Mouse (Mus musculus): ENCODE data around the gene Dpy19l3. TPM values are rescaled to one million over a fixed set of nuclear protein-coding genes. Genes with fewer than 3 reads are reported as not detected.

Gene Dpy19l3
- 36.4 and 46.3 TPM in 2 replicates for polyA plus RNA-seq (2015; fragmentation: Nextera tagmentation; extraction: Ambion mirVana)

DNA sequence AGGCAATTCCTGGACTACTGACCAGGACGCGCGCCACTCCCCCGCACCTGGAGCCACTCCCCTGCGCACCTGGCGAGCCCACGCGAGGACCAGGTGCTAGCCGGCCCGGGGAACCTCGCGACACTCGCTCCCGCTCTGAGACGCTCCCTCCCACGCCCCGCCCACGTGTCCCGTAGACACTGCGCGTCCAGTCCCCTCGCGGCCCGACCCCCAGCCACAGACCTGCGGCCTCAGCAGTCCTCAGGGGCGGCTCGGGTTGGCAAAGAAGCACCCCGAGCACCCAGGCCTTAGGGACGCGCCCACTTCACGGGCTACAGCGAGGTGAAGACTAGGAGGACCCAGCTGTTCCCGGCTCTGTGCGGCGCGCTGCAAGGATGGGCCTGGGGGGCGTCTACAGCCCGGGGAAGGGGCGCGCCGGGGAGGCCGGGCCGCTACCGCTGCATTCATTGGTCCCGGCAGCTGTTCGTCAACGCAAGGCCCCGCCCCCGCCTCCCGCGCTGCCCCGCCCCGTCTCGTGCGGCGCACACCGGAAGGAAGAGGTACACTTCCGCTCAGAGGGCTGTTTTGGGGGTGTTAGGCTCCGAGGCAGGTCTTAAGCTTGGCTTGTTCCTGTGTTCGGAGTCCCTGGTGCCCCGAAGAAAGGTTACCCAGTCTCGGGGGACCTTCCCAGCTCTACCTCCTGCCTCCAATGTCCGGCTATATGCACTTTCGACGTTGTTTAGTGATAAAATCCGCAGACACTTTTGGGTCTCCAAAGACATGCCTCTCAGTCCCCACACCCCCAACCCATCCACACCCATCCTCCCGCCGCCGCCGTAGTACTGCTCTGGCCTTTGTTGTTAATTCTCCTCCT lies at the start of gene Dpy19l3:
Dpy19l3 (minus strand) TSS at position 422 of the 853 bp plus-strand sequence.
- DNase-seq (ENCODE audit: low spot score): peak; percentile 92

DNA sequence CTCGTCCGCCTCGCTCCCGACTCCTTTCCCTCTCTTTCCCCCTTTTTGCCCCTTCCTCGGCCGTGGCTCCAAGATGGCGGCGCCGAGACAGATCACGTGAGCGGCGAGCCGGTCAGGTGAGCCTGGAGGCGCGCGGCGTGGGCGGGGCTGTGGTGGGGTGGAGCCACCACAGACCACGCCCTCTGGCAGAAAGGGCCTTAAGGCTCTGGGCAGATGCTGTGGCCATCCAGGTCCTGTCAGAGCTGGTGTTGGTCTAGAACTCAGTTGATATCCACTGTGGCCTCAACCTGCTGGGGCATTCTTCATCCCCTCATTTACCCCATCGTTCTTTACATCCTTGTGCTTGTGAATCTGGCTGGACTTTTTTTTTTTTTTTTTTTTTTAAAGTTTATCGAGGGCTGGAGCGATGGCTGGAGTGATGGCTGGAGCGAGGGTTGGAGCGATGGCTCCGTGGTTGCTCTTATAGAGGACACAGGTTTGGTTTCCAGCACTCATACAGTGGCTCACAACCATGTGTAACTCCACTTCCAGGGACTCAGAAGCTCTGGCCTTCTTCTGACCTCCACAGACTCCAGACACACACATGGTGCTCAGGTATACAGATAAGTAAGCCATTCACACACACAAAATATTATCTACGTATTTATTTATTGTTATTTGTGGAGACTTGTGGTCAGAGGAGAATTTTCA lies 48.8 kb upstream of the Dpy19l3 start, which contains the start of gene Zfp507:
Zfp507 (minus strand) TSS at position 98 of the 690 bp plus-strand sequence.
- peak; percentile 84 for DNase-seq (ENCODE audit: low spot score)

DNA sequence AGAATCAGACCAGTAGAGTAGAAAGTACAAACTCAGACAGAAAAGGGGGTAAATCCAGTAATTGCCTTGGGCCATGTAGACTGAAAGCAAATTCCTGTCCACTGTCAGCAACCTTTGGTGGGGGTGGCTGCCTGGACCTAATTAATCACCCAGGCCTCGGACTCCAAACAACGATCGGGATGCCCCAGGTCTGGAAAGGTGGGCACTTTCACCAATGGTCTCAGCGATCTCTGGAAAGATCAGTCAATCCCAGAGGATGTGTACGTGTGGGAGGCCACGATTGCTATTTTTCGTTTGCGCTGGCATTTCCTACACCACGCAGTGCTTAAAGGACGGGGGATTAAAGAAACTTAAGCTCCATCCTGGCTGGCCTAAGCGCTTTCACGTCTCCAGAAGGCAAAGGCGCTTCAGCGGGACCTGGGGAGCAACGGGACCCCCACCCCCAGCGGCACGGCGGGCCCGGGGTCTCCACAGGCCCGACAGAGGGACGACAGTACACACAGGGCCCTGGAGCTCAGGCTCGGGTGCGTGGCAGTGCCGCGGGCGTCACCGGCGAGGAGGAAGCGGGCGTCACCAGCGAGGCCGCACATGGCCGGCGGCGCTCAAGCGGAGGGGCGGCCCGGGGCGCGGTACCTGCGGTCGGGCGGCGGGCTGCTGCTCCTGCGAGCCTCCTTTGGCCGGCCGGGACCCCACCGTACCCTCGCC lies 48.1 kb upstream of the Dpy19l3 start:
- DNase-seq (ENCODE audit: low spot score): no peak

DNA sequence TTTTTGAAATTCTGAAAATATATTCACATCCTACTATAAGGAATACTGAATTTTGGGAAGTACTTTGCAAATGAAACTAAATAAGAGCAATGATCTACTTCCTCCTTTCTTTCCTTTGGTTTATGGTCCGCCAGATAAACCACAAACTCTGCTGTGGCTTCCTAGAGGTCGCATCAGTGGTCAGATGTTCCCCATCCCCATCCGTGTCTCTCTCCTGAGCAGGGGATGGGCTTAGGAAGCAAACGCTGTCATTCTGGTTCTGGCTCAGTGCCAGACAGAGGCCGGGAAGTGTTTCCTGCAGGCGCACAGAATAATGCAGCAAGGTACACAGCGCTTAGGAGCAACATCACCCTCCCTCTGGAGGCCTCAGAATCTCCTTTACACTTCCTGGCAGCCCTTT lies 41.9 kb upstream of the Dpy19l3 start:
- DNase-seq (ENCODE audit: low spot score): no peak

DNA sequence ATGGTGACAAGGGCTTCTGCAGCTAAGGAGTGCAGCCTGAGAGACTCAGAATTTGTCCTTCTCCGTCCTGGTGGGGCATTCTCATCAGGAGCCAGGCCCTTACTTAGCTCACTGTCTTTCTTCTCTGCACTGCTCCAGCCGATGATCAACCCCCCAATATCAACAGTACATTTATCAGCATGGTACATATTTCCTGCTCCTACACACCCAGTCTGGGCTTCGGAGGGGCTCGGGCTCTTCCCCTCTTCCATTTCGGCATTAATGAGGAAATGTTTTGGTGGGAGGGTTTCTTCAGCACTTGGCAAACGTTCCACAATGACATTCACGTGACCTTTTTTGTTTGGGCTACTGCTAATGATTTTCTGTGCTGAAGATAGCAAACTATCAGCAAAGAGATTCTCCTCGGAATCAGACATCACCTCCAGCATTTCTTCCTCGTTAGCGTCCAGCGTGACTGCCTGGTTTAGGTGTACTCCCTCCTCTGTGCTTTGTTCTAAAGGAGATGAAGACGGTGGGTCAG lies 40.0 kb upstream of the Dpy19l3 start:
- no peak for DNase-seq (ENCODE audit: low spot score)

DNA sequence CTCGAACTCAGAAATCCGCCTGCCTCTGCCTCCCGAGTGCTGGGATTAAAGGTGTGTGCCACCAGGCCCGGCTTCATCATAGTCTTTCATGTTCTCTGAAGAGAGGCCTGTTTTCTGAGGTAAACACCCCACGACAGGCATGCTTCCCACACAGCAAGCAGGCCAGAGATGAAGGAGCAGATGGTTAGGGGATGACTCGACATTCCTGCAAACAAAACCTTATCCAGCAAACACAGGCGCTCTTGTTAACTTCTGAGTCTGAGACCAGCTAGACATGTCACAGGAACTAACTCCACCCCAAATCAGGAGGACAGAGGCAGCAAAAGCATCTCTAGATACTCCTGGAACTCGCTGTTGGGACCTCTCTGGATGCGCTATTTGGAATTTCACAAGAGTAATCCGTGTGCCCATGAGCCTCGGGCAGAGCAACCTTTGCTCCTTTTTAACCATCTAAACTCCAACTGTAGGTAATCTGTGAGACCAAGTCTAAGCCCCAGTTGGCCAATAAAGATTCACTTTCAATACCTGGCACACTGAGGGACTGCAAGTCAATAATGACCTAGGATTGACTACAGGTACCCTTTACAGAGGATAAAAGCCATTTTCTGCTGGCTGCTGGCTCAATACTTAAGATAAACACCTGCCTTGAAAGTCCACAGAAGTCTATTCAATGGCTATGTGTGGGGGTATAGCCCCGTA lies 38.0 kb upstream of the Dpy19l3 start:
- no peak for DNase-seq (ENCODE audit: low spot score)

DNA sequence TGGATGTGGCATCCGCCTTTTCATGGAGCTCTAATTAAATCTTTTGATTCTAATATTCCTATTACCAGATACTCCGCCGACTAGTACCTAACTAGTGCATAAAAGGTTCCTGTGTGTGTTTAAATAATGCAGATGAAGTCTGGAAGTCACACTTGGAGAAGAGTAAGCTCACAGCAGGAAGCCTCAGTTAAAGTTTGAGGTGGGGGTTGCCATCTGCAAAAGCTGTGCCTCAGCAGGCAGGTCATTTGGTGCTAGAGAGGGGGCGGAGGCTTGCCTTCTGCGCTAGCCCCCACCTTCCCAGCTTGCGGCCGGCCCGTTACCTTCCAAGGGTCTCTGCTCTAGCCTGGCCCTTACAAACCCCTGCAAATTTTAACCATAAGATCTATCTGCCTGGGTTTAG lies 36.7 kb upstream of the Dpy19l3 start:
- no peak for DNase-seq (ENCODE audit: low spot score)

- DNase-seq (ENCODE audit: low spot score): no peak
Observed at GRCm38 (mm10) chr7:35790201-35790600, 35.9 kb upstream of the Dpy19l3 start.

- no peak for DNase-seq (ENCODE audit: low spot score)
Observed at GRCm38 (mm10) chr7:35785579-35785978, 31.3 kb upstream of the Dpy19l3 start.

GRCm38 (mm10) chr7:35782252-35782651 lies 28.0 kb upstream of the Dpy19l3 start:
- DNase-seq (ENCODE audit: low spot score): no peak

DNA sequence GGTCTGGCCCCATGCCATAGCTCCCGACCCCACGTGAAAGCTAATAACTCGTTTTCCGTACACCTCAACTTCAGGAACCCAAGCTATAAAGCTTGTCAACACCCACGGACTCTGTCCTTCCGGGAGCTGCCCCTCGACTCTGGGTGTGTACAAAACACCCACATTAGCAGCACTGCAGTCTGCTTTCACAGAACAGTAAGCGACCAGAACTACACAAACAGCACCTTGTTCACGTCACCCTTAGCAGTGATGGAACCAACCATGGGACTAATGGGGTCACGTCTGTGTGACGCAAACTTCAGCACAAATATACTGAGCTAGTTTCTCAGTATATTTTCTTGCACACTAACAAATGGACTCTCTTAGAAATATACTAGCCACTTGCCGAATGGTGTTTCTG lies 19.9 kb upstream of the Dpy19l3 start:
- no peak for DNase-seq (ENCODE audit: low spot score)

- no peak for DNase-seq (ENCODE audit: low spot score)
Observed at GRCm38 (mm10) chr7:35772347-35772746, 18.1 kb upstream of the Dpy19l3 start.

DNA sequence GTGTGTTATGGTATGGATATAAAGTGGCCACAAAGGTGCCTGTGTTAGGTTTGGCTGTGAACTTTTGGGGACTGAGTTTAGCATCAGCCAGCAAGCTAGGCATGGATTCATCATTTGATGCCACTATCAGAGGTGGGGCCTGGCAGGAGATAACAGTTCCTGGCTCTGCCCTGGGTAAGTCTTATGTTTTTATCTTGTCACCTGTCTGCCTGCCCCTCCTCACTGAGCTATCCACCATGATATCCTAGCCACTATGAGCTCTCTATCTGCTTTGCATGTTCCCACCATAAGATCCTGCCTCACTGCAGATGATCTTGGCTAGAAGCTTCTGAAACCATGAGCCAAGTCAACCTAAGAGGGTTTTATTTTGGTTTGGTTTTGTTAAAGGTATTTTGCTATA lies 16.9 kb upstream of the Dpy19l3 start:
- no peak for DNase-seq (ENCODE audit: low spot score)

DNA sequence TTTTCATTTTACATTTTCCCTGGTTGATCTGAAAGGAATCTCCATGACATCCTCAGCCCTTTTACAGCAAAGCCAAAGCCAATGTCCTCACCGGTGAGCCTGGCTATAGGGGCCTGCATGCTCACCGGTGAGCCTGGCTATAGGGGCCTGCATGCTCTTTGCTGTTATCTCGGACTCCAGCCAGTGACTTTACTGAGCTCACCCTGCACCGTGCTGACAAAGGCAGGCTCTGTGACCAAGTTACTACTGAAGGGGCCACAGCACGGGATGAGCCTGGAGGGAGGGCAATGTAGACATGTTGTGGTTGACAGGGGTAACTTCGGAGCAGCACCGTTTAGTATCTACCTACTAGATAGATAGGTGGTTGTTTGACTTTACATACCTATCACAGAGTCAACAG lies 15.9 kb upstream of the Dpy19l3 start:
- DNase-seq (ENCODE audit: low spot score): no peak

DNA sequence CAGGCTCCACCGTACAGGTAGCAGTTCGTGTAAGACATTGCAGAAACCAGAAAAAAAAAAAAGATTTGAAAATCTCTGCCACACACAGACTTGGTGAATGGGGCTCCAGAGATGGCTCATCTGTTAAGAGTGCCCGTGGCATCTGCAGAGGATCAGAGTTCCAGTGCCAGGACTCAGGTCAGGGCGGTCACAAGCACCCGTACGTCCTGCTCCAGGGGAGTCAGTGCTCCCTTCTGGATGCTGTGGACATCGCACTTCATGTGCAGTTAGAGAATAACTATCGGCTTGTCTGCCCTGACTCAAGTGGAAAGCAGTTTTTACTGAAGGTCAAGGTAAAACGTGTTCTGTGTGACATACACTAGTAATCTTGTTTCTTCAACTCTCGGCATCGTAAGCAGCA lies 10.2 kb upstream of the Dpy19l3 start:
- no peak for DNase-seq (ENCODE audit: low spot score)

DNA sequence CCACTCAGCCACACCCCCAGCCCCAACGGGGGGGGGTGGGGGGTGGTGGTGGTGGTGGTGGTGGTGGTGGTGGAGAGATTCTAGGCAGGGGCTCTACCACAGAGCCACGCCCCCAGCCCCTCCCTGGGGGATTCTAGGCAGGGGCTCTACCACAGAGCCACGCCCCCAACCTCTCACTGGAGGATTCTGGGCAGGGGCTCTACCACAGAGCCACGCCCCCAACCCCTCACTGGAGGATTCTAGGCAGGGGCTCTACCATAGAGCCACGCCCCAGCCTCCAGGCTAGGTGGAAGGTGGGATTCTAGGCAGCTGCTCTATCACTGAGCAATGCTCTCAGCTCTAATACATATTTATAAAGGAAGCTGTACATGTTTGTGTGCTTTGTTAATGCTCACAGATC lies 7.5 kb upstream of the Dpy19l3 start:
- DNase-seq (ENCODE audit: low spot score): no peak

GRCm38 (mm10) chr7:35759602-35760001 lies 5.3 kb upstream of the Dpy19l3 start:
- peak; percentile 37 for DNase-seq (ENCODE audit: low spot score)

GRCm38 (mm10) chr7:35756510-35757440 lies 2.5 kb upstream of the Dpy19l3 start:
- DNase-seq (ENCODE audit: low spot score): peak; percentile 57

DNA sequence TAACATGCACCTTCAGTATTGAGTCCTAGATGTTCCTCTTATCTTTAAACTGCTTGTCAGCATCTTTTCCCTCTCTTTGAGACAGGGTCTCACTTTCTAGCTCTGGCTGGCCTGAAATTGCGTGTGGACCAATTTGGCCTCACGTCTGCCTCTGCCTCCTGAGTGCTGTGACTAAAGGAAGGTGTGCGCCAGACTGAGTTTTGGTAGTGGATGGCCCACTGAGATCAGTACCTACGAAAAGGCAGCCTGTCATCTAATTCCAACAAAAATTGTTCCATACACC lies 573 bp upstream of the Dpy19l3 start:
- no peak for DNase-seq (ENCODE audit: low spot score)

All from thymus, postnatal 0 days (tissue).